ENCODE assay signal across 10 mouse cellular contexts in genomic region chr7:29306619-29307018, GRCm38 (mm10). TPM values are rescaled to one million over a fixed set of nuclear protein-coding genes. Genes with fewer than 3 reads are reported as not detected.
DNase-seq lines count a peak whose midpoint lies in the region; ATAC-seq lines count a peak whose summit lies in the region.
"Had no signal": no experiment of that assay in that cellular context is flagged by ENCODE, and none has a peak within 500 bp of the region (broad histone marks: within the 10 kb centered on the region; RNA-seq: fewer than 3 reads in every experiment).

No protein-coding gene starts in this region.

- no peaks in the 10 kb centered on the region; the same call in 1 of the 2 replicates for H3K9me3 ChIP-seq in heart, embryonic 11.5 days (replicated peaks; ENCODE audit: control insufficient read depth, low read length)
- H3K9me3 ChIP-seq in hindbrain, embryonic 13.5 days, result no peaks in the 10 kb centered on the region
- no peaks in the 10 kb centered on the region for H3K9me3 ChIP-seq in midbrain, embryonic 14.5 days (ENCODE audit: control insufficient read depth, low read length)
- H3K9me3 ChIP-seq: heart, embryonic 15.5 days had no signal

- peaks cover 32% of the 10 kb centered on the region for H3K4me1 ChIP-seq in heart, embryonic 11.5 days (ENCODE audit: control insufficient read depth, insufficient read depth, low read length)
- H3K4me1 ChIP-seq in hindbrain, embryonic 13.5 days (replicated peaks), result peaks cover 80% of the 10 kb centered on the region
- H3K4me1 ChIP-seq in midbrain, embryonic 14.5 days (ENCODE audit: control insufficient read depth, insufficient read depth, low read length), result peaks cover 50% of the 10 kb centered on the region

- peak overlapping the region; percentile 96; the same call in 1 of the 2 replicates for H3K4me2 ChIP-seq in heart, embryonic 11.5 days
- peak overlapping the region; percentile 91 for H3K4me2 ChIP-seq in hindbrain, embryonic 13.5 days
- peak overlapping the region; percentile 82 for H3K4me2 ChIP-seq in midbrain, embryonic 14.5 days (ENCODE audit: low read length)

- no peaks in the 10 kb centered on the region for H3K36me3 ChIP-seq in heart, embryonic 11.5 days (ENCODE audit: control insufficient read depth, insufficient read depth, low read length)
- peaks cover 8% of the 10 kb centered on the region for H3K36me3 ChIP-seq in hindbrain, embryonic 13.5 days
- peaks cover 13% of the 10 kb centered on the region for H3K36me3 ChIP-seq in midbrain, embryonic 14.5 days (ENCODE audit: control insufficient read depth, insufficient read depth, low read length)
- H3K36me3 ChIP-seq: heart, embryonic 15.5 days had no signal

- peaks cover 71% of the 10 kb centered on the region for H3K27me3 ChIP-seq in heart, embryonic 11.5 days (ENCODE audit: control insufficient read depth, insufficient read depth, low read length)
- H3K27me3 ChIP-seq in hindbrain, embryonic 13.5 days, result no peaks in the 10 kb centered on the region
- H3K27me3 ChIP-seq in midbrain, embryonic 14.5 days (ENCODE audit: control insufficient read depth, insufficient read depth, low read length), result no peaks in the 10 kb centered on the region
- H3K27me3 ChIP-seq: Patski had no signal

- no peak overlapping the region for H3K4me3 ChIP-seq in heart, embryonic 11.5 days (ENCODE audit: low read depth, low read length)
- peak overlapping the region; percentile 75 for H3K4me3 ChIP-seq in hindbrain, embryonic 13.5 days
- H3K4me3 ChIP-seq in midbrain, embryonic 14.5 days (replicated peaks; ENCODE audit: low read depth, low read length), result peak overlapping the region; percentile 84

- no peak for ATAC-seq in heart, embryonic 11.5 days (replicated peaks; ENCODE audit: insufficient number of reproducible peaks, low FRiP score, low TSS enrichment)
- ATAC-seq in hindbrain, embryonic 13.5 days (ENCODE audit: low FRiP score), result no peak
- no peak for ATAC-seq in midbrain, embryonic 14.5 days (ENCODE audit: low FRiP score, low TSS enrichment)
- ATAC-seq: Patski had no signal

- H3K9ac ChIP-seq in heart, embryonic 11.5 days (ENCODE audit: low read depth, low read length), result no peak overlapping the region
- peak overlapping the region; percentile 95; the same call in 1 of the 2 replicates for H3K9ac ChIP-seq in hindbrain, embryonic 13.5 days
- H3K9ac ChIP-seq in midbrain, embryonic 14.5 days (replicated peaks; ENCODE audit: low read length), result 0 out of 2 replicates have a peak overlapping the region, but pooled peaks have one; percentile 84
- H3K9ac ChIP-seq: heart, embryonic 15.5 days had no signal

- DNase-seq in heart, adult 8-10 months (ENCODE audit: low spot score), result no peak
- peak; percentile 68 to 76 for DNase-seq in B cell, adult 2 months
- peak; percentile 67 for DNase-seq in cerebellum, adult 9-11 months
- peak; percentile 93 for DNase-seq in midbrain, embryonic 14.5 days
- no peak for DNase-seq in urinary bladder, postnatal 14 days (ENCODE audit: low spot score)
- DNase-seq in adrenal gland, adult 8-10 months, result no peak

- no peak overlapping the region for H3K27ac ChIP-seq in heart, embryonic 11.5 days (ENCODE audit: low read depth, low read length)
- peak overlapping the region; percentile 96 for H3K27ac ChIP-seq in hindbrain, embryonic 13.5 days
- H3K27ac ChIP-seq in midbrain, embryonic 14.5 days (replicated peaks; ENCODE audit: low read depth, low read length), result peak overlapping the region; percentile 93
- H3K27ac ChIP-seq: heart, embryonic 15.5 days had no signal

- 23% methylated on average over 7 of the region's 7 CpGs for WGBS in heart, embryonic 11.5 days (ENCODE audit: insufficient replicate concordance)
- WGBS in hindbrain, embryonic 13.5 days, result 15% methylated on average over 7 of the region's 7 CpGs
- 13% methylated on average over 7 of the region's 7 CpGs for WGBS in midbrain, embryonic 14.5 days

RNA-seq across cellular contexts. Expression of gene Dpf1, which starts 2.9 kb away (rescaled TPM):
- polyA plus RNA-seq in heart, embryonic 11.5 days (2014; fragmentation: Nextera tagmentation; extraction: Ambion mirVana), result 2.9 and 3.3 TPM in 2 replicates
- total RNA-seq in heart, adult 8-10 months (2022), result under 1 TPM in 3 of 4 experiments, not detected in 1; 0.13 to 0.23 (median 0.22) TPM
- 187 and 197 TPM in 2 replicates for polyA plus RNA-seq in hindbrain, embryonic 13.5 days (2015; fragmentation: Nextera tagmentation; extraction: Ambion mirVana)
- polyA plus RNA-seq in midbrain, embryonic 14.5 days (2014; fragmentation: Nextera tagmentation; extraction: Ambion mirVana), result 203 and 214 TPM in 2 replicates
- 1 to 10 TPM; 2.6 to 6.1 (median 4.0) TPM for total RNA-seq in adrenal gland, adult 8-10 months (2022)

RNA-seq across cellular contexts. Expression of gene Ppp1r14a, which starts 17.5 kb away (rescaled TPM):
- 9.4 and 10.3 TPM in 2 replicates for polyA plus RNA-seq in heart, embryonic 11.5 days (2014; fragmentation: Nextera tagmentation; extraction: Ambion mirVana)
- 10 to 100 TPM in 1 of 4 experiments, 1 to 10 TPM in 3; 5.4 to 10.1 (median 7.1) TPM for total RNA-seq in heart, adult 8-10 months (2022)
- 8.6 and 13.1 TPM in 2 replicates for polyA plus RNA-seq in hindbrain, embryonic 13.5 days (2015; fragmentation: Nextera tagmentation; extraction: Ambion mirVana)
- 0.94 and 3.9 TPM in 2 replicates for polyA plus RNA-seq in midbrain, embryonic 14.5 days (2014; fragmentation: Nextera tagmentation; extraction: Ambion mirVana)
- total RNA-seq in adrenal gland, adult 8-10 months (2022), result 1 to 10 TPM; 4.8 to 8.0 (median 5.5) TPM

RNA-seq across cellular contexts. Expression of gene Spint2, which starts 24.9 kb away (rescaled TPM):
- polyA plus RNA-seq in heart, embryonic 11.5 days (2014; fragmentation: Nextera tagmentation; extraction: Ambion mirVana), result 39.2 and 42.8 TPM in 2 replicates
- total RNA-seq in heart, adult 8-10 months (2022), result 10 to 100 TPM; 47.3 to 54.5 (median 53.2) TPM
- 42.4 and 44.0 TPM in 2 replicates for polyA plus RNA-seq in hindbrain, embryonic 13.5 days (2015; fragmentation: Nextera tagmentation; extraction: Ambion mirVana)
- polyA plus RNA-seq in midbrain, embryonic 14.5 days (2014; fragmentation: Nextera tagmentation; extraction: Ambion mirVana), result 52.3 and 66.3 TPM in 2 replicates
- total RNA-seq in adrenal gland, adult 8-10 months (2022), result 100 to 1,000 TPM in 2 of 4 experiments, 10 to 100 TPM in 2; 75.9 to 116 (median 96.8) TPM

RNA-seq across cellular contexts. Expression of gene 2200002D01Rik, which starts 58.4 kb away (rescaled TPM):
- 7.0 and 8.8 TPM in 2 replicates for polyA plus RNA-seq in heart, embryonic 11.5 days (2014; fragmentation: Nextera tagmentation; extraction: Ambion mirVana)
- total RNA-seq in heart, adult 8-10 months (2022), result 1 to 10 TPM; 1.7 to 3.9 (median 2.6) TPM
- polyA plus RNA-seq in hindbrain, embryonic 13.5 days (2015; fragmentation: Nextera tagmentation; extraction: Ambion mirVana), result 1.7 and 2.1 TPM in 2 replicates
- 0.29 and 0.57 TPM in 2 replicates for polyA plus RNA-seq in midbrain, embryonic 14.5 days (2014; fragmentation: Nextera tagmentation; extraction: Ambion mirVana)
- total RNA-seq in adrenal gland, adult 8-10 months (2022), result 1 to 10 TPM; 3.0 to 6.9 (median 3.7) TPM

Comparison
In these comparisons a context has a peak if more than half of its experiments do, and no peak if none do; other contexts are left out.
1. DNase-seq: peak in B cell, adult 2 months (2 of 2), cerebellum, adult 9-11 months (single experiment) and midbrain, embryonic 14.5 days (single experiment); none in heart, adult 8-10 months (single experiment), urinary bladder, postnatal 14 days (single experiment) and adrenal gland, adult 8-10 months (single experiment).
2. RNA of gene Dpf1, which starts 2.9 kb away (polyA plus RNA-seq): 203 to 214 TPM in midbrain, embryonic 14.5 days and 187 to 197 TPM in hindbrain, embryonic 13.5 days; 2.9 to 3.3 TPM in heart, embryonic 11.5 days; every median in the first group is over 10 times any median in the second.
3. Peak in every context shown above with its lines, with median percentiles within 50 percentile points of each other: H3K4me2 ChIP-seq.